Mouse (Mus musculus) Patski (cell line): ENCODE measurements at regions not wholly inside any gene's neighbourhood (a gene's known extent, or its start where the extent isn't known, plus 50 kb on each side); places are given as distances from the start of the nearest gene placed in this dataset.

Source experiments
- ATAC-seq: fragments of 100-300 bp; one replicate; pipeline ENCODE4 v1.8.0; 2021
- CTCF ChIA-PET: fragments of 350-600 bp; sonication (Branson Sonifier 250); formaldehyde crosslinking; loops from one replicate; lab custom pipeline; 2022; ENCODE audit warnings: inconsistent platforms; lab: Charles Lee
- POLR2A ChIA-PET: fragments of 350-600 bp; sonication (Branson Sonifier 250); formaldehyde crosslinking; loops from one replicate; lab custom pipeline; 2022; ENCODE audit warnings: antibody characterized with exemption, inconsistent platforms; lab: Charles Lee
- DNase-seq: peaks from one replicate; pipeline ENCODE4 v3.0.0-alpha.2; 2011; ENCODE audit warnings: low read depth, low spot score
- H3K27me3 ChIP-seq: fragments of 371-371 bp; one replicate; pipeline ENCODE4 v1.5.1; 2021
- CTCF ChIP-seq: fragments of 100-300 bp; IDR thresholded peaks from one replicate; pipeline ENCODE4 v1.5.1; 2021
- in situ Hi-C: fragments of 300-500 bp; cut with MboI; formaldehyde crosslinking; loops from 3 replicates; pipeline ENCODE4 v1.11.1; 2018; ENCODE audit warnings: low pct_unique_long_range_greater_than_20kb, mixed read lengths

DNA sequence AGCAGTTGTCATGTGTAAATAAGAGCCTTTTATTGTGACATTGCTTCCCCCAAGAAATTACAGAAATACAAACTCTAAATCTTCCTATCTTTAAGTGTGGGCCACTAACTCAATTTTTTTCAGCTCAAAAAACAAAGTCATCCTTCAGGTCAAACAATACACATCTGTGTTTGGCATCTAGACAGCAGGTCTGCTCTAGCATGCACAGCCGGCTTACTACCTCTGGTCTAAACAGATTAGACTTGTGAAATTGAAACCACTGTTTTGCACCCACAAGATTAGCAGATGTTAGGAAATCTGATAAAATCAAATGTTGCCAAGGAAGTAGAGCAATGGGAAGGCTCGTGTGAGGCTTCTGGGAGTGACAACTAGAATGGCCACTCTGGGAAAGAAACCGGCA, 195.5 kb upstream of the Il12b start:
- no peaks in the 10 kb centered on the region for H3K27me3 ChIP-seq
- ChIA-PET CTCF (no interaction called here), POLR2A (no interaction called here)
- no peak for TF ChIP-seq CTCF
- in situ Hi-C loops: no loop called here
- ATAC-seq (no peak), DNase-seq (no peak)

DNA sequence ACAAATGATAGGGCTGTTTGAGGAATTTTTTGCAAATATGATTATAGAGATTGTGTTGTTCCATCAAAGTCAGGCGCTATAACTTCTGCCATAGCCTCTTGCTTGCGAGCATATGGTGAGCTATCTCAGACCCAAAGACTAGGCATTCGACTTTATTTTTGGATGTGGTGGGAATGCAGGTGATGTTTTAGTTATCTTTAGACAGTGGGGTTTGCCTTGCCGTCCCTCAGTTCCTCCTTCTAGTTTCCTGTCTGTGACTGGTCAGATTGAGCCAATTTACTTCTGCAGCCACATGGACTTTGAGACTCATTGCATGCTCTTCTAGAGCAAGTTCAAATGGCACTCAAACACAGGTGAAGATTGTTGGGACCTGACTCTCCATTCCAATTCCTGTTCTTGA, 193.0 kb upstream of the Il12b start:
- TF ChIP-seq CTCF: no peak
- DNase-seq (no peak), ATAC-seq (no peak)
- CTCF ChIA-PET: no interaction called here
- POLR2A ChIA-PET: no interaction called here
- no peaks in the 10 kb centered on the region for H3K27me3 ChIP-seq
- in situ Hi-C loops: no loop called here

DNA sequence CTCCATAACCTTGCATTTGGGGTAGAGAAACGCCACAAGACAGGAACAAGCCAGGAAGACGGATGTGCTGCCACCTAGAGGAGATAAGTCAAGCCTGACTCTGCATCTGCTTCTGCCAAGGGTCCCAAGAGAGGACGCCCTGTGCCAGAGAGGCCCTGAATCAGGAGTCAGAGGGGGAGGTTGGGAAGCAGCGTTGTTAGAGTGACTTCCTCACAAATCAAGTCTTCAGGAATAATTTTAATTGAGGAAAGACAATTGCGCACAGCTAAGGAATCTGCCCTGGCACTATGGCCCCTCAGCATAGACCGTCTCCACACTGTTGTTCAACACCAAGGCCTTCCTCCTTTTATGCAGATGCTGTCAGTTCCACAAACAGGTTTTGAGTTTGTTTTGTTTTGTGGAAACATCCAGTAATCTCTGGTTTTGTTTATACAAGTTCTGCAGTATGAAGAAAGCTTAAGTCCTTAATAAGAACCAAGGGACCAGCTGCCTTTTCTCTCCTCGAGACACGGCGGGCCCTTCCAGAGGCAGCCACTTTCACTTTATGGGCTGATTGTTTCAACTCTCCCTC, 187.9 kb upstream of the Il12b start:
- ATAC-seq: no peak
- in situ Hi-C loops: loop anchor here (5.0 kb wide), 1 partner anchor 430 kb away; no protein-coding TSS in a partner anchor
- CTCF ChIA-PET: interaction anchor here (1.3 to 1.7 kb wide), 3 partner anchors 9 to 44 kb away, joined by 3 to 6 read pairs (median 4); no protein-coding TSS in a partner anchor

DNA sequence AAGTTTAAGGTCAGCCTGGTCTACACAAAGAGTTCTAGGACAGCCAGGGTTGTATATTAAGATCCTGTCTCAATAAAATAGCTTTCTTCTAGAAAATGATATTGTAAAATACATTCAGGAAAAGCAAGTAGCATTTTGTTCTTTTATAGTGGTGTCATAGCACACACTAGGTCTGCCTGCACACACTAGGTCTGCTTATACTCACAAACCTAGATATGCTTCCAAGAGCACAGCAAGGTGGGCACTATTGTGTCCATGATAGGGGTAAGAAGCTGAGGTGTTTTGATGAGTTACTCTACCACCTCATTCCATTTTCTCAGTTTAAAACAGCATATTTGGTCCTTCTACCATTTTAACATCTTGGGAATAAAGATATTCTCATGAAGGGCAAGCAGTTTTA, 185.8 kb upstream of the Il12b start:
- no peak for TF ChIP-seq CTCF
- ChIA-PET POLR2A (no interaction called here), CTCF (interaction anchor here (0.9 kb wide), 1 partner anchor 168 kb away, joined by 3 read pairs; no protein-coding TSS in a partner anchor)
- DNase-seq (no peak), ATAC-seq (no peak)
- H3K27me3 ChIP-seq: no peaks in the 10 kb centered on the region
- in situ Hi-C loops: loop anchor here (5.0 kb wide), 1 partner anchor 432 kb away; no protein-coding TSS in a partner anchor

More for the DNA sequence above, 187.9 kb upstream of the Il12b start:
- no peaks in the 10 kb centered on the region for H3K27me3 ChIP-seq
- no peak for DNase-seq
- TF ChIP-seq CTCF: peak; percentile 83
- POLR2A ChIA-PET: no interaction called here

DNA sequence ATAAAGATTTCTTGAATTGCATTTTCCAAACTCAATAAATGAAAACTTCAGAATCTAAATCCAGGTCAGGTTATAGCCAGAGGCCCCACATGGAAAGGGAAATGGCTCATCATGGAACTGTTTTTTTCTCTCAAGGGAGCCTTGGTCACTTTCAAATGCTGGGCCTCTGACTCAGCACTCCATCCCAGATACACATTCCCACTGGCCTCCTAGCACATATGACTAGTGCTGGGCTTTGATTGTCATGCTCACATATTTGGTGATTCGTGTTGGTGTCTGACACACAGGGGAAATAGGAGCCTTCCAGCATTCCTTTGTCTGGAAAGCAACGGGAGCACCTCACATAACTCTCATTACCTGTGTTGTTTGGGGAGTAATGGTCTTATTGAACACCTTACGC, 183.5 kb upstream of the Il12b start:
- ATAC-seq (no peak), DNase-seq (no peak)
- H3K27me3 ChIP-seq: no peaks in the 10 kb centered on the region
- ChIA-PET POLR2A (no interaction called here), CTCF (no interaction called here)
- in situ Hi-C loops: no loop called here
- no peak for TF ChIP-seq CTCF

DNA sequence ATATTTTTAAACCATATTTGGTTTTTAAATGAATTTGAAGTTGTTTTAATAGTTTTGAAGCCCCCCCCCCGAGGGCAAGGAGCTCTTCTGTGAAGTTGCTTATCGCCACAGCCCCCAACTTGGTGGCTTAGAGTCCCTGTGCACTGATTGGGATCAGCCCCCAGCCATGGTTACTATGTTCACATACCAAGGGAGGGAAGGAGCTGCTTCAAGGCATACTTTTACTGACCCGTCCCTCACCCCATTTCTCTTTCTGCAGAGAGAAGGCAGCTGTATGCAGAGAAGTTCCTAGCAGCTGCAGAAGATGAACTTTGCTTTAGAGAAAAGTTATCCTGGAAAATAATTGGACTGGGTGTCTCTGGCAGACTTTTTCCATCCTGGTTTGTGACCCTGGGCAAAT, 179.9 kb upstream of the Il12b start:
- ATAC-seq (no peak), DNase-seq (no peak)
- CTCF ChIA-PET: no interaction called here
- no peak for TF ChIP-seq CTCF
- POLR2A ChIA-PET: no interaction called here
- in situ Hi-C loops: no loop called here
- no peaks in the 10 kb centered on the region for H3K27me3 ChIP-seq

DNA sequence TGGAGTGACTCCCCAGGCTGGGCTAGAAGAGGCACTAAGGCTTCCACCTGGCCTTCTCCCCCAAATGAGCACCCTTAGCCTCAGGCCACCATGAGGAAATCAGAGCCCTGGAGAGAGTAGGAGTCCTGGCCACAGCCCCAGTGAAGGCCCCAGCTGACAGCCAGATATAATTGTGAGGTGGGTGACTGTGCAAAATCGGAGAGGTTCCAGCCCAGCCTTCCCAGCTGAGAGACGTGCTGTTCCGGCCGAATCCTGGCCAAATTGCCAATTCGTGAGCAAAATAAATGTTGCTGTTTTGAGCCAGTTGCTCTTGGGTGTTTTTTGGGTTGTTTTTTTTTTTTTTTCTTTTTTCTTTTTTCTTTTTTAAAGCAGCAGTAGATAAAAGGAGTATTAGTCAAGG, 169.9 kb upstream of the Il12b start:
- ChIA-PET POLR2A (interaction anchor here (0.6 kb wide), 1 partner anchor 102 kb away, joined by 3 read pairs; no protein-coding TSS in a partner anchor), CTCF (no interaction called here)
- TF ChIP-seq CTCF: no peak
- no peak for ATAC-seq
- in situ Hi-C loops: no loop called here
- DNase-seq: no peak
- no peaks in the 10 kb centered on the region for H3K27me3 ChIP-seq

DNA sequence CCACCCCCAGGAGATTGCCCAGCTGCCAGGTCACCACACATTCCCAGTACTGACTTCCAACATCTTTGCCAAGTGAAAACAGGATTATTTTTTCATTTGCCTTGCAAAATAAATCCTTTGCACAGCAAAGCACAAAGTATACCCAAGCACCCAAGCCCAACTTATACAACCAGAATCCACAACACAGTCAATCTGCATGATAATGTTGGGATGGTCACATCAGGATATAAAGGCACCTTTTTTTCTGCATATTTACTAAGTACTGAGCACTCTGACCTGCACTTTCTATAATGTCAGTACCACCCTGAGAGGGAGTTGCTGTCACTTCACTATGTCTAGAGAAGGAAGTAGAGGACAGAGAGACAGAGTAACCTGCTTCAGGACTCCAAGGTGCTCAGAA, 164.4 kb upstream of the Il12b start:
- no peak for ATAC-seq
- POLR2A ChIA-PET: no interaction called here
- no peak for TF ChIP-seq CTCF
- in situ Hi-C loops: no loop called here
- DNase-seq: no peak
- H3K27me3 ChIP-seq: no peaks in the 10 kb centered on the region
- CTCF ChIA-PET: no interaction called here

DNA sequence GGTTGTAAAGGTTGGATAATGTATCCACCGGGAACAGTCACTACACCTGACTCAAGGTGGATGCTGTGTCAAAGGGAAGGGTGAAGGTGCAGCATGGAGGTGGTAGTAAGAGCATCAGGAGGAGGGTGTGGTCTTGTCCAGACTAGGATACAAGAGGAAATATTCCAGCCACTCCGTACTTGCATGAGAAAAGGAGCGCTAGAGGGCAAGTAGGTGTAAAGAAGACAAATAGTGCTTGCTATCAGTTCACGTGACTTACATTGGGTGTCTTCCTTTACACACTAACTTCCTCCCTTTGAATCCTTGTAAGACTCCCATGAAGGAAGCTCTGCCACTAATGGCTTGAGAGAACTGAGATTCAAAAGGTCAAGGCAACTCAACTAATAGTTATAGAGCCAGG, 161.8 kb upstream of the Il12b start:
- CTCF ChIA-PET: interaction anchor here (1.3 to 2.0 kb wide), 2 partner anchors 12 to 13 kb away, joined by 6 to 8 read pairs; no protein-coding TSS in a partner anchor
- no peak for TF ChIP-seq CTCF
- POLR2A ChIA-PET: interaction anchor here (0.6 kb wide), 1 partner anchor 197 kb away, joined by 5 read pairs; no protein-coding TSS in a partner anchor
- ATAC-seq (no peak), DNase-seq (no peak)
- no peaks in the 10 kb centered on the region for H3K27me3 ChIP-seq
- in situ Hi-C loops: no loop called here

DNA sequence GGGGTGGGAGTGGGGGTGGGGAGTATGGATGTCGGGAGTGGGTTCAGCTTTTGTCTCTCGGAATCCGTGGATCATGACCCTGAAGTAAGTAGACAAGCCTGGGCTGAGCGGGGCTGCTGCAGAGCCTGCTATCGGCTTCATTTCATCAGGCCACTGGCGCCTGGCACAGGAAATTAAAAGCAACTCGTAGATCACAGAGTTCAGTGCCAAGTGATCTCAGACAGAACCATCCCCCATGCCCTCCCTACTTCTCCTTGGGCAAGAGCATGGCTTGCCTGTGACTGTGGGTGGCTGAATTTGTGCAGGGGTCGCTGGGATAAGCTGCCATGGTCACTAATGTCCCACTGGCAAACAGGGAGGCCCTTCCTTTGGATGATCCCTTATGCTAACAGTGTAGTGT, 161.3 kb upstream of the Il12b start:
- in situ Hi-C loops: no loop called here
- no peak for TF ChIP-seq CTCF
- POLR2A ChIA-PET: no interaction called here
- no peak for ATAC-seq
- no peaks in the 10 kb centered on the region for H3K27me3 ChIP-seq
- DNase-seq: no peak
- CTCF ChIA-PET: interaction anchor here (2.0 kb wide), 1 partner anchor 13 kb away, joined by 8 read pairs; no protein-coding TSS in a partner anchor

DNA sequence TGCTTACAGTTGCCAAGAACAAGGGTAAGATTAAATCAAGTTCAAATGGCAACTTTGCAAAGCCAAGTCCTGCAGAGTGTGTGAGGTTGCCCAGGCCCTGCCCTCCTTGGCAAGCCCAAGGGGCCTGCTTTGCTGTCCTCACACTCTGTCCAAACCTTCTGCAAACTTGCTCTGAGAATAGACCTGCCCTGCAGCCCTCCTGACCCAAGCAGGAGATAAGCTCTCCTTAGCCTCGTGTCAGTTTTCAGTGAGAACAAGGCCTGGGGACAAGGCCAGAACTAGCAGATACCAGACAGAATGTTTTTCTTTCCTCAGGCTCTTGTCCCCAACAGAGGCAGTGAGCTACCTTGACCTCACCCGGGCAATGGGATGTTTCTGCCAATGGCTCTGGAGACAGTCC, 156.7 kb upstream of the Il12b start:
- DNase-seq (no peak), ATAC-seq (no peak)
- in situ Hi-C loops: no loop called here
- no peaks in the 10 kb centered on the region for H3K27me3 ChIP-seq
- CTCF ChIA-PET: no interaction called here
- TF ChIP-seq CTCF: no peak
- POLR2A ChIA-PET: no interaction called here
